Mouse (Mus musculus): ENCODE data around the gene Eml3. TPM values are rescaled to one million over a fixed set of nuclear protein-coding genes. Genes with fewer than 3 reads are reported as not detected.
"Not testable (repeated sequence)": the region's sequence is repeated elsewhere in the genome, so short reads cannot be mapped to it uniquely, and the experiment has no call there.

Eml3 gene
- polyA plus RNA-seq, 1 experiment = 24.3 TPM

DNA sequence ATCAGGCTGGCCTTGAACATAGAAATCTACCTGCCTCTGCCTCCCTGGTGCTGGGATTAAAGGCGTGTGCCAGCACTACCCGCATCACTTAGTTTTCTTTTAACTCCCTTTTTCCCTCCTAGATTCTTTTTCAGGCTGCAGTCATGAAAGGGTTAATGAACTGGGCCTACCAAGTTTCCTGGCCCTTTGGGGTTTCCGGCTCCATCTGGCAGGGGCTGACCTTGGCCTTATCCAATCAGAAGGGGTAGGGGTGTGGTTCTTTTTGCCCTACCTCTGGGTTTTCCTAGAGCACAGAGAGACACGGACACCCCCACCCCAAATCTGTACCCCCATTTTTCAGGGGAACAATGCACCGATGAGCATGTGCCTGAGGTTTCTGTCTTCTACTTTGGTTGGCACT, 15.4 kb downstream of the Eml3 start:
- no peak for DNase-seq (ENCODE audit: low read depth, low spot score)
- WGBS = 18% methylated on average over 5 of the region's 5 CpGs

DNA sequence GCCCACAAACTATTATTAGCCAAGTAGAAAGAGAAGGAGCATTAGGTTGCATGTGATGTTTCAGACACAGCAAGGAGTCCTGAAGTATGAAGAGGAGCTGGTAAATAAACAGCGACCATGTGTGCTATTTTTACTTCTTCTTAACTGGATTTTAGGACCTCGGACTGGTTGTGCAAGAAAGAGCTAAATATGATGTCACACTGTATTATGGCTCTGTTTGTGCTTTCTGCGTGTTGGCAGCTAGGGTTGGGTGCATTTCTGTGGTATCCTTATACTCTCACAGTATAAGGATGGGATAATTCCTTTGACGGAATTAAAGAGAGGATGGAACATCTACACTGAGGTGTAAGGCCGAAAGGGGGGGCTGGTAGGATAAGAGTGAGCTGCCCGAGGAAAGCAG, 15.9 kb downstream of the Eml3 start:
- DNase-seq (ENCODE audit: low read depth, low spot score) = no peak
- 51% methylated on average over 6 of the region's 6 CpGs for WGBS

- WGBS = 88% methylated on average over 7 of the region's 7 CpGs
Observed at GRCm38 (mm10) chr19:8946929-8947328, 17.6 kb downstream of the Eml3 start.

DNA sequence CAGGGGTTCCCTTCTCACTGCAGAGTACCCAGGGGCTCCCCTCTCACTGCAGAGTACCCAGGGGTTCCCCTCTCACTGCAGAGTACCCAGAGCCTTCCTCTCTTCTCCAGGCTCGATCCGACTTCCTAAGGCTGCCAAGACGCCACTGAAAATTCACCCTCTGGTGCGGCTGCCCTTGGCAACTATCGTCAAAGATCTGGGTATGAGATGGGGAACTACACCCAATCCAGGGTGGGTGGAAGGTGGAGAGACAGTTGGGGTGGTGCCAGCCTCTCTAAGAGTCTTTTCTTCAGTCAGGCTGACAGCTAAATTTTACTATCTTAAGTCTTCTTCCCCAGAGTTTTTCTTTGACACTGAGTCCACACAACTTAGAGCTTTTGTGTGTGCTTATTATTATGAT, 20.8 kb downstream of the Eml3 start:
- no peak for DNase-seq (ENCODE audit: low read depth, low spot score)
- WGBS = 88% methylated on average over 5 of the region's 5 CpGs

More at GRCm38 (mm10) chr19:8946929-8947328, 17.6 kb downstream of the Eml3 start:
- DNase-seq (ENCODE audit: low read depth, low spot score) = no peak

GRCm38 (mm10) chr19:8952241-8952640, 22.9 kb downstream of the Eml3 start:
- WGBS = 86% methylated on average over 9 of the region's 9 CpGs
- no peak for DNase-seq (ENCODE audit: low read depth, low spot score)

- peak; percentile 92 for DNase-seq (ENCODE audit: low read depth, low spot score)
- 2% methylated on average over 46 of the region's 46 CpGs for WGBS
Observed at GRCm38 (mm10) chr19:8953135-8954039, 24.0 kb downstream of the Eml3 start, which contains the start of gene Tut1. TSS of gene Tut1 (plus strand) at chr19:8953847.

GRCm38 (mm10) chr19:8954171-8954570, 24.8 kb downstream of the Eml3 start:
- DNase-seq (ENCODE audit: low read depth, low spot score) = no peak
- WGBS = 2% methylated on average over 9 of the region's 9 CpGs

DNA sequence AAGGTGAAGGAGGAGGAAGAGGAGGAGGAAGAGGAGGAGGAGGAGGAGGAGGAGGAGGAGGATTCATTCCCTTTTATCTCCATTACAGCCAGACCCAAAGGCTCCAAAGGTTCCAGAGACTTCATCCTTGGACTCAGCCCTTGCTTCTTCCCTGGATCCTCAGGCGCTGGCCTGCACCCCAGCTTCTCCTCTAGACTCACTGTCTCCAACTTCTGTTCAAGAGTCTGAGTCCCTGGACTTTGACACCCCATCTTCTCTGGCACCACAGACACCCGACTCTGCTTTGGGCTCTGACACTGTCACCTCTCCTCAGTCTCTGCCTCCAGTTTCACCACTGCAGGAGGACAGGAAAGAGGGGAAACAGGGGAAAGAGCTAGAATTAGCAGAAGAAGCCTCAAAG, 32.9 kb downstream of the Eml3 start:
- DNase-seq (ENCODE audit: low read depth, low spot score) = no peak
- 73% methylated on average over 2 of the region's 2 CpGs for WGBS

- 88% methylated on average over 11 of the region's 11 CpGs for WGBS
- no peak for DNase-seq (ENCODE audit: low read depth, low spot score)
Observed at GRCm38 (mm10) chr19:8965075-8965474, 35.7 kb downstream of the Eml3 start.

GRCm38 (mm10) chr19:8965771-8966170, 36.4 kb downstream of the Eml3 start:
- DNase-seq (ENCODE audit: low read depth, low spot score) = no peak
- WGBS = 33% methylated on average over 8 of the region's 8 CpGs

DNA sequence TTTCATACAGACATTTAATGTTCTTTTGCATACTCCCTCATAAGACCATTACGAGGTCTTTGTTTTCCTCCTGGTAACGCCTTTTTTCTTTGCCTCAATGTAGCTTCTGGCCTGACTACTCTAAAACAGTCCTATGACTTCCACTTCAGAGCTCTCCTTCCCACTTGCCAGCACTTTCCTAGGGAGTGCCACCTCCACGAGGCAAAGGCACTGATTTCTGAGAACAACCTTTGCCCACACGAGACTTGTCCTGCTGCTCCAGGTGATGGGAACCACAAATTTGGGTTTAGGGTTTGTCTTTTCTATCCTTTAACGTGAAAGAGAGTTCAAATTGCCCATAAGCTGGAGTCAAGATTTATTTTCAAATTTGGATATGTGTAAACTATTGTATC, 36.8 kb downstream of the Eml3 start:
- DNase-seq (ENCODE audit: low read depth, low spot score) = no peak
- WGBS = 5% methylated on average over 5 of the region's 5 CpGs

- WGBS = under 1% methylated on average over 52 of the region's 52 CpGs
- DNase-seq (ENCODE audit: low read depth, low spot score) = peak; percentile 97
Observed at GRCm38 (mm10) chr19:8966590-8967372, 37.4 kb downstream of the Eml3 start, which contains the start of gene Eef1g. TSS of gene Eef1g (plus strand) at chr19:8967041.

GRCm38 (mm10) chr19:8967373-8967743, 38.0 kb downstream of the Eml3 start:
- DNase-seq (ENCODE audit: low read depth, low spot score) = no peak
- WGBS = under 1% methylated on average over 8 of the region's 8 CpGs

DNA sequence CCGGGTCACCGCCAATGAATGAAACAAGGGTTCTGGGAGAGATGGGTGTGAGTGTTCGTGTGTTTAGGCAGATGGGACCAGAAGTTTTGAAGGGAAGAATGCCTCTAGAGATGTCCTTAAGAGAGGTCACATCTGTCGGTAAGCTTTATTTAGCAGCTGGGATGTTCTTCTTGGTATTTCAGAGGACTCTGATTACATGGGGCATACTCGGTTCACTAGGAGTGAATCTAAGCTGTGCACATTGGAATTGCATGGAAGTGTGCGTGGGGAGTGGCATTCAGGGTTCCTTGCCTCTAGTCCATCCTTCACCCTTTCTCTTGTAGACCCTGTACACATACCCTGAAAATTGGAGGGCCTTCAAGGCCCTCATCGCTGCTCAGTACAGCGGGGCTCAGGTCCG, 38.5 kb downstream of the Eml3 start:
- no peak for DNase-seq (ENCODE audit: low read depth, low spot score)
- 2% methylated on average over 9 of the region's 9 CpGs for WGBS

GRCm38 (mm10) chr19:8972491-8972890, 43.1 kb downstream of the Eml3 start:
- DNase-seq (ENCODE audit: low read depth, low spot score) = not testable (repeated sequence)

GRCm38 (mm10) chr19:8974638-8975037, 45.3 kb downstream of the Eml3 start:
- DNase-seq (ENCODE audit: low read depth, low spot score) = no peak
- 74% methylated on average over 1 of the region's 1 CpGs for WGBS

More at GRCm38 (mm10) chr19:8972491-8972890, 43.1 kb downstream of the Eml3 start:
- 77% methylated on average over 8 of the region's 8 CpGs for WGBS

DNA sequence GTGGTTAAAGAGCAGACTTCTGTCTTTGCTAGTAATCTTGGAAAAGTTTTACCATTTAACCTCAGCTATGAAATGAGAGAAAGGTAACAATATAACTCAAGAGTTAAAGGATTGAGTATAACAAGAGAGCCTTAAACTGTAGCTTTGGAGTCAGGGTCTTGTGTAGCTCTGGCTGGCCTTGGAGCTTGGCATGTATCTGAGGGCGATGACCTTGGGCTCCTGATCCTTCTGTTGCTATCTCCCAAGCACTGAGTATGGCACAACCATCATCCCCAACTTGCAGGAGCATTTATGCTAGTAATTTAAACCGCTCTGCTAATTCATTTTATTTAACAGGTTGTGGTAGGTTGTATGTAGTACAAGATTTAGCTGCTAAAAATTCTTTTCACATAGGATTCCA, 46.1 kb downstream of the Eml3 start:
- 95% methylated on average over 2 of the region's 2 CpGs for WGBS
- DNase-seq (ENCODE audit: low read depth, low spot score) = no peak

GRCm38 (mm10) chr19:8976535-8976934, 47.2 kb downstream of the Eml3 start:
- DNase-seq (ENCODE audit: low read depth, low spot score) = no peak
- 41% methylated on average over 3 of the region's 3 CpGs for WGBS

DNA sequence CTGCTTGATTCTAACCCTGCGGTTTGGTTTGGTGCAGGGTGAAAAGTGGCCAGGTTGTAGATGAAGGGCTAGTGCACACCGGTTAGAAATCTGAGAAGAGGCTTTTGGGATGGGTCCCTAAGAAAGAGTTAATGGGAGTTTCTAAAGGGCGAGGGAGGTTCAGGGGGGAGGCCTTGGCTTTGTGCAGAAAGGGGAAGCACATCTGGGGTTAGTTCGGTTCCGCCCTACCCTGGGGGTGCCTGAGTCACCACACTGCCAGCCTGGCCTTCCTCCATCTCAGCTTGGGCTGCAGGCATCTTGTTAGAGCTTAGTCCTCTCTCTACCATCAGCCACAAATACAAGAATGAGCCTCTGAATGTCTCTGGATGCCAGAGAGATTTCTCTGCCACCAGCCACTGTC, 51.4 kb downstream of the Eml3 start:
- WGBS = 49% methylated on average over 5 of the region's 5 CpGs
- no peak for DNase-seq (ENCODE audit: low read depth, low spot score)

DNA sequence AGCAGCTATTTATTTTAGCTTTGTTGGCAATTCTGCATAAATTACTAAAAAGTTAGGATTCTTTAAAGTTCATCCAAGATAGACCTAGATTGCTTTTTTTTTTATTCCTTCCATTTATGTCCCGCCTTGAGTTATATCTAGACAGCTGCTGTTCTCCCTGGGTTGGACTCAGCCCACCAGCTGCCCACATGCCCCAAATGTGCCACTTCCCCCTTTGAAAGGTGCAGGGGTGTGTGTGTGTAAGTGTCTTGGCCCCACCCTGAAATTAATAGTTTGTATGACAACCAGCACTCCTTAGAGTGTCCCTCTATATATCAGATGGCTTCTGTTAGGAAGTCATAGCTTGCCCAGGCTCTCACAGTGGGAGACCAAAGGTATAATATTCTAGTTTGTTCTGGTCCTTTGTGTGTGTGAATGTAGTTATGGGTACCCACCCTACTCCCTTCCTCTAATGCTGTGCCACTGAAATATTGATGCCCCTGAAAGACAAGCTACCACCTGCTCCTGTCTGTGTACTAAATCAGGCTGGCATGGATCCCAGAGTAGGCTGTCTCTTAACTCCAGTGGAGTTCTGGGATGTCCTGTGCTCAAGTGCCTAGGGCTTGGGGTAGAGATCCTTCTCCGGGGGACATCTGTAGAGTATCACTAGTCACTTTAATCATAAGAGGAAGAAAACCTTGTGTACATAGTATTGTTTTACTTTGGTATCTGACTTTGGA, 52.3 kb downstream of the Eml3 start:
- no peak for DNase-seq (ENCODE audit: low read depth, low spot score)
- 30% methylated on average over 2 of the region's 2 CpGs for WGBS
